Mouse (Mus musculus): ENCODE data around the gene Hrct1. TPM values are rescaled to one million over a fixed set of nuclear protein-coding genes. Genes with fewer than 3 reads are reported as not detected.

Hrct1 gene
- polyA plus RNA-seq, 1 experiment from 2014 or later: 0.61 TPM

Other genes with a start within 250 kb of the Hrct1 start
- gene Sit1, start 243.5 kb upstream of the Hrct1 start, polyA plus RNA-seq (2014; fragmentation: Nextera tagmentation; extraction: Ambion mirVana): not detected in 2 replicates
- gene Ccdc107, start 234.3 kb upstream of the Hrct1 start, polyA plus RNA-seq (2014; fragmentation: Nextera tagmentation; extraction: Ambion mirVana): 109 and 128 TPM in 2 replicates
- gene Arhgef39, start 227.5 kb upstream of the Hrct1 start, polyA plus RNA-seq (2014; fragmentation: Nextera tagmentation; extraction: Ambion mirVana): 42.5 and 47.6 TPM in 2 replicates
- 4.0 and 9.4 TPM in 2 replicates for gene Car9, start 220.2 kb upstream of the Hrct1 start, polyA plus RNA-seq (2014; fragmentation: Nextera tagmentation; extraction: Ambion mirVana)
- 516 and 574 TPM in 2 replicates for gene Tpm2, start 203.4 kb upstream of the Hrct1 start, polyA plus RNA-seq (2014; fragmentation: Nextera tagmentation; extraction: Ambion mirVana)
- 64.8 and 68.6 TPM in 2 replicates for gene Creb3, start 164.9 kb upstream of the Hrct1 start, polyA plus RNA-seq (2014; fragmentation: Nextera tagmentation; extraction: Ambion mirVana)
- 66.0 and 69.8 TPM in 2 replicates for gene Tln1, start 164.5 kb upstream of the Hrct1 start, polyA plus RNA-seq (2014; fragmentation: Nextera tagmentation; extraction: Ambion mirVana)
- gene Rgp1, start 148.5 kb upstream of the Hrct1 start, polyA plus RNA-seq (2014; fragmentation: Nextera tagmentation; extraction: Ambion mirVana): 25.4 and 29.7 TPM in 2 replicates
- 13.2 and 15.5 TPM in 2 replicates for gene Gba2, start 148.3 kb upstream of the Hrct1 start, polyA plus RNA-seq (2014; fragmentation: Nextera tagmentation; extraction: Ambion mirVana)
- gene Msmp, start 142.7 kb upstream of the Hrct1 start, polyA plus RNA-seq (2014; fragmentation: Nextera tagmentation; extraction: Ambion mirVana): 0.49 and 1.3 TPM in 2 replicates
- gene Npr2, start 95.3 kb upstream of the Hrct1 start, polyA plus RNA-seq (2014; fragmentation: Nextera tagmentation; extraction: Ambion mirVana): 11.1 and 12.1 TPM in 2 replicates
- gene Spag8, start 73.6 kb upstream of the Hrct1 start, polyA plus RNA-seq (2014; fragmentation: Nextera tagmentation; extraction: Ambion mirVana): 0.74 and 1.2 TPM in 2 replicates
- 113 and 115 TPM in 2 replicates for gene Hint2, start 70.7 kb upstream of the Hrct1 start, polyA plus RNA-seq (2014; fragmentation: Nextera tagmentation; extraction: Ambion mirVana)
- 4.2 TPM in 2 replicates for gene Tmem8b, start 58.2 kb upstream of the Hrct1 start, polyA plus RNA-seq (2014; fragmentation: Nextera tagmentation; extraction: Ambion mirVana)
- gene Fam221b, start 58.0 kb upstream of the Hrct1 start, polyA plus RNA-seq (2014; fragmentation: Nextera tagmentation; extraction: Ambion mirVana): 2.9 and 3.9 TPM in 2 replicates
- not detected in 2 replicates for gene Olfr70, start 26.4 kb upstream of the Hrct1 start, polyA plus RNA-seq (2014; fragmentation: Nextera tagmentation; extraction: Ambion mirVana)
- gene Olfr71, start 16.9 kb upstream of the Hrct1 start, polyA plus RNA-seq (2014; fragmentation: Nextera tagmentation; extraction: Ambion mirVana): not detected in 2 replicates
- 0.04 TPM in 1 of 2 replicates, not detected in the other for gene Spaar, start 2.8 kb downstream of the Hrct1 start, polyA plus RNA-seq (2014; fragmentation: Nextera tagmentation; extraction: Ambion mirVana)
- gene Olfr159, start 43.8 kb downstream of the Hrct1 start, polyA plus RNA-seq (2014; fragmentation: Nextera tagmentation; extraction: Ambion mirVana): not detected in 2 replicates
- not detected in 2 replicates for gene Olfr156, start 96.7 kb downstream of the Hrct1 start, polyA plus RNA-seq (2014; fragmentation: Nextera tagmentation; extraction: Ambion mirVana)
- gene Olfr157, start 113.0 kb downstream of the Hrct1 start, polyA plus RNA-seq (2014; fragmentation: Nextera tagmentation; extraction: Ambion mirVana): not detected in 2 replicates
- not detected in 2 replicates for gene Olfr155, start 124.4 kb downstream of the Hrct1 start, polyA plus RNA-seq (2014; fragmentation: Nextera tagmentation; extraction: Ambion mirVana)
- gene Reck, start 148.3 kb downstream of the Hrct1 start, polyA plus RNA-seq (2014; fragmentation: Nextera tagmentation; extraction: Ambion mirVana): 27.6 and 30.8 TPM in 2 replicates
- gene Glipr2, start 230.2 kb downstream of the Hrct1 start, polyA plus RNA-seq (2014; fragmentation: Nextera tagmentation; extraction: Ambion mirVana): 102 and 126 TPM in 2 replicates

Measured in intestine, embryonic 14.5 days (tissue).